Mouse (Mus musculus): ENCODE results near the gene Scin. TPM values are rescaled to one million over a fixed set of nuclear protein-coding genes. Genes with fewer than 3 reads are reported as not detected.
"Not testable (repeated sequence)": the region's sequence is repeated elsewhere in the genome, so short reads cannot be mapped to it uniquely, and the experiment has no call there.

Gene Scin
- 1 to 10 TPM; 1.2 to 1.6 TPM for polyA plus RNA-seq (2017; shearing (Covaris generic))

DNA sequence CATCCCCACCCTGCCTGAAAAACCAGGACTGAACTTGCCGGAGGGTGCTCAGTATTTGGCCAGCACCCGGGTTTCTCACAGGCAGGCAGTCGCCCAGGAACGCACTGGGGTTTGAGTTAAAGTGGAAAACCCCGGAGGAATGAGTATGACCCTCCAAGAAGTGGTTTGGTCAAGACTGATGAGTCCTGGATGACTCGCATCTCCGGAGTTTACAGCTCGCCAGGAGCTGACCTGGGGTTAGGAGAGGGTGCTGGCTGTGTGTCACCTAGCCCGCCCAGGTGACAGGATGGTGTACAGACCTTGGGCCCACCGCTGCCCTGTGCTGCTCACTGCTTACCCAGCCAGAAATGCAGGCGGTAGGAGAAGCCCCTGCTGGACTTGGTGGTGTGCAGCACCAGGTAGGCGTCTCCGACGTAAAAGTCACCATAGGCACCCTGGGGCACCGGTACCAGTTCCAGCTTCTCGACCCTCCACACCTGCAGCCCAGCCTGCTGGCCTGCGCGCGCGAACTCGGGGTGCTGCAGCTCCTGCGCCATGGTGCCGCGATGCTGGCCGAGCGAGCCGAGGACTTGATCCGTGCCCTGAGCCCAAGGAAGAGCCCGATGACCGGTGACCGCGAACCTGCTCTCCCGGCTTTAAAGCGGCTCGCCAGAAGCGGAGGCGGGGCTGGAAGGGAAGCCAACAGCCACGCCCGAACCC is at the start of gene Scin:
Scin (minus strand) TSS at position 656 of the 699 bp plus-strand sequence.
- peak; percentile 38 for ATAC-seq

DNA sequence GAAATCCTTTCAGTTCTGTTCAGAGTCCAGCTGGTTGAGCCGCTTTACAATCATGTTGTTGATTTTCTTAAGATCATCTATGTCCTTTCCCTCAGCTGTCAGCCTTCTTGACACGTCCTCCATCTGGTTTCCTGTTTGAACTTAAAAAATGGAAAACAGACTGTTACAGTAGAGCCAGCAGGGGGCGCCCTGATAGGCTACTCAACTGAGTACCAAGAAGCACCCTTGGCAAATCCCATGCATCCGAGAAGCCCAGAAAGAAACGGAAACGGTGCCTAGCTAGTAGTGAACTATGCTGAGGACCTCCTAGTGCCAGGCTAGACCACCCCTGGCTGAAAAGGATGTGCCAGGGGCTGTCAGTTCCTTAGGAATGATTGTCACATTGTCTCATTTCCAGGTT is 43.1 kb upstream of the Scin start:
- ATAC-seq, result peak; percentile 69

DNA sequence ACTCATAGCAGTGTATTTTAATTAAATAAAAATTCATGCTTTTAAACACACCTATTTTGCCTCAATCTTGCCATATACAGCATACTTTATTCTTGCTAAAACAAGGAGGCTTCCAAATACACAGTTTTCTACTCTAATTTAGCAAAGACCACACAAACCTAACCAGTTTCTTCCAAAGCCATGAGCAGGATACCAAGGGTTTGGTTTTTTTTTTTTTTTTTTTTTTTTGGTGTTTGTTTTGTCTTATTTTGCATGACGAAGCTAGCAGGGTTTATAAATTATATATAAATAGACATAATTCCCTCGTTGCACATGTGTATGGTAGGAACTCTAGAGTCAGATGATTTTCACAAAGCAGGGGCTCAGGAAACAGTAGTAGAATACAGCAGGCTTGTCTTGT is 42.1 kb upstream of the Scin start:
- ATAC-seq, result no peak

DNA sequence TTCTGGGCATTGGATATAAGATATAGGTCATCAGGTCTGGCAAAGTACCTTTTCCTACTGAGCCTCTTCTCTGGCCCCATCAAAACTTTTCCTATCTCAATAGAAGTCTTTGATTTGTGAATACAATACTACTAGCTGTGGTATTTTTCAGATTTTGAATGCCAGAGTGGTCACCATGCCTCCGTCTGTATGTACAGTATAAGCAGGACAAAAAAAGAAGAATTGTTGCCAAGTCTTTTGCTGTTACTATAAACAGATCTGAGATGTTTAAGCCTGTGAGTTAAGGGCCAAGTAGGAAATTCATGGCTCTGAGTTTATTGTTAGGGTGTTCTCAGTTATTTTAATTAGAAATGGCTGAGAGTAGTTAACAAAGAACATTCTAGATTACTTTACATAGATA is 41.1 kb upstream of the Scin start:
- not testable (repeated sequence) for ATAC-seq

DNA sequence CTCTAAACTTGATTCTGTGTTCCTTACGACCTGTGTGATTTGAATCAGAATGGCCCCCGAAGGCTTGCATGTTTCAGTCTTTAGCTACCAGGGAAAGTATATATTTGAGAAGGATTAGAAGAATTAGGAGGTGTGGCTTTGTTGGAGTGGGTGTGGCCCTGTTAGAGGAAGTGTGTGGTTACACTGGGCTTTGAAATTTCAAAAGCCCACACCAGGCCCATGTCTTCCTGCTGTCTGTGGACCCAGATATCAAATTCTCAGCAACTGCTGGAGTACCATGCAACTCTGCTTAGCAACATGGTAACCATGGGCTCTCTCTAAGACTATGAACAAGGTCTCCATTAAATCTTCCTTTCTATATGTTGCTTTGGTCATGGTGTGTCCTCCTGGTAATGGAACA is 37.6 kb upstream of the Scin start:
- peak; percentile 43 for ATAC-seq

GRCm38 (mm10) chr12:40169675-40170074 is 35.6 kb upstream of the Scin start:
- ATAC-seq, result no peak

GRCm38 (mm10) chr12:40164621-40165020 is 30.6 kb upstream of the Scin start:
- ATAC-seq, result peak; percentile 77

GRCm38 (mm10) chr12:40160777-40161176 is 26.7 kb upstream of the Scin start:
- no peak for ATAC-seq

DNA sequence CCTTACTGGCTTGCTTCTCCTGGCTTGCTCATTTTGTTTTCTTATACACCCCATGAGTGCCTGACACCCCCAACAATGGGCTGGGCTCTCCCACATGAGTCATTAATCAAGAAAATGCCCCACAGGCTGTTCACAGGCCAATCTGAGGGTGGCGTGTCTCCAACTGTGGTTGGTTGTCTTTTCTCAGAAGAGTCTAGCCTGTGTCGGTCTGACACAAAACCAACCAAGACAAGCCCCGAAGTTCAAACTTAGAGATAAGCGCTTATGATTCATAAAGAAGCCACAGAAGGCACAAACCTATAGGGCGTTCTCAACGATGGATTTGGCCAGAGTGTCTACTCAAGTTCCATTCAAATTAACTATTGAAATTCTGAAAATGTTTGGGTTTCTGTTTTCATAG is 20.2 kb upstream of the Scin start:
- ATAC-seq, result no peak

GRCm38 (mm10) chr12:40152353-40153069 is 18.5 kb upstream of the Scin start:
- ATAC-seq, result no peak

GRCm38 (mm10) chr12:40147319-40147718 is 13.3 kb upstream of the Scin start:
- no peak for ATAC-seq

GRCm38 (mm10) chr12:40146510-40146909 is 12.5 kb upstream of the Scin start:
- no peak for ATAC-seq

GRCm38 (mm10) chr12:40140706-40141105 is 6.7 kb upstream of the Scin start:
- no peak for ATAC-seq

DNA sequence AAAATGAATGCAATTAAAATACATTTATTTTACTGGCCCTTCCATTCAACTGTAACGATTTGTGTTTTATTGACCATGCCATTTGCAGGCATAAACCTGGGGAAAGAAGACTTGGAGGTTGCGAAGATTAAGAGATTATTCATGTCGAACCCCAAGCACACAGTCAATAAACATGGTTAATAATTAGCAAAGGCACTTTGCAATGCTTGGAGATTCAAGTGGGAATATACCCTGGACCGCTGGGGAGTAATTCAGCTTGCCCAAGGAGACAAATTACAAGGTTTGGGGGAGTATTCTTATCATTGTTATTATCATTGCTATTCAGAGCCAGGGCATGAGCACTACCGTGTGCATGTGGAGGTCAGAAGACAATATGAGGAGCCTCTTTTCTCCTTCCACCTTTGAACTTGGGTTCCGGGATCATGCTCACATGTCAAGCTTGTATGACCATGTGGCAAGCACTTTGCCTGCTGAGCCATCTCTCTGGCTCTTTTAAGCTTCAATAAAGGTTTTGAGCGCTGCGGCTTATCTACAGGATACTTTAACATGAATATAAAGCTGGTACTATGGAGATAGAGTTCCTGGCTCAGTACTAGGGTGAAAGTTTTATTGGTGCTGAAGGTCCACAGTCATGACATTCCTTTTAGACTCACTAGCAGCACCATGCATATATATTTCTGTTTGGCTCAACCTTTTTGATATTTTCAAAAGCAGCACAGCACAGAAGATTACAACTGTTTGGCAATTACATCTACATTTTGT is 5.6 kb upstream of the Scin start:
- ATAC-seq, result no peak

DNA sequence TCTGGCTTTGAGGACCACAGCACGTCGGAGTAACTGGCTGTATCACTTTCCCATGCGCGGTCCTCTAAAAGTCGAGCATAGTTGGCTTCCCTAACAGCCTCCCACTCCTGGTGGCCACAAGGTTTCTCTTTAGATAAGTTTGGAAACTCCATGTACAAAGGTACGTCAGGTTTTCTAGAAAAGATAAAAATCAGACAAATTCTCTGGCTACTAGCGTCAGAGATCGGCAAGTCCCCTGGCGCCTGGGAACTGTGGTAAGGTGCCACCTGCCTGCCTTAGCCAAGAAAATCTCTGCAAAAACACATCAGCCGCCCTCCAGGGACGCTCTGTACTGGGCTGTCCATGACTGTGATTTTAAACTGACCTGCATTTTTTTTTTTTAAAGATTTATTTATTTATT is 501 bp upstream of the Scin start:
- ATAC-seq, result peak; percentile 53

DNA sequence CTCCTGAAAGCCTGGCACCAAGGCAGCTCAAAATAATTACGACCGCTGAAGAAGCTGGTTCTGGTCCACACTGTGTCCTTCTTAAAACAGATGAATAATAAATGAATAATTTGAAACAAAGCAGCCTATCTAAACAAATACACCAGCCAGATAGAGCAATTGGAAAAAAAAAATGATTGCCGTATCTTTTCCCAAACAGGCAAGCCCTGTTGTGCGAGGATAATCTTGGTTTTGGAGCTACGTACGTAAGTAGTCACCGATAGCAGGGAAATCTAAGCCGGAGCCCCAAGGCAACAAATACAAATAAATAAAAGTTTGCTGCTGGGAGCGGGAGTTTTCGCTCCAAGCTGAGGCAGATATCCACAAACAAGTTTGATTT is 845 bp downstream of the Scin start:
- no peak for ATAC-seq

DNA sequence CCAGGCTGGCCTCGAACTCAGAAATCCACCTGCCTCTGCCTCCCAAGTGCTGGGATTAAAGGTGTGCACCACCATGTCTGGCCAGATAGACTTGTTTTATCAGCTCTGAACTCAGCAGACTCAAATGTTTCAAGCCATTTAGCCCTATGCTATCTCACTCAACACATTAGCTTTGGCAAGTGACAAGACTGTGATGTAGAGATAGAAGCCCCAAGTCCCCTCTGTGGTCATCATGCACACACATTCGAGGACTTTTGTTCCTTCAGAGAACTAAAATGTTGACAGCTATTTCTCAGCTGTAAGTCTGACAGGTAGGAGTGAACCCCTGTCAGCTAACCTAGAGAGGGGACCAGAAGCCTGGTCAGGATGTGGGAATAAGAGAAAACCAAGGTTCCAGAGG is 15.2 kb downstream of the Scin start:
- ATAC-seq, result no peak

DNA sequence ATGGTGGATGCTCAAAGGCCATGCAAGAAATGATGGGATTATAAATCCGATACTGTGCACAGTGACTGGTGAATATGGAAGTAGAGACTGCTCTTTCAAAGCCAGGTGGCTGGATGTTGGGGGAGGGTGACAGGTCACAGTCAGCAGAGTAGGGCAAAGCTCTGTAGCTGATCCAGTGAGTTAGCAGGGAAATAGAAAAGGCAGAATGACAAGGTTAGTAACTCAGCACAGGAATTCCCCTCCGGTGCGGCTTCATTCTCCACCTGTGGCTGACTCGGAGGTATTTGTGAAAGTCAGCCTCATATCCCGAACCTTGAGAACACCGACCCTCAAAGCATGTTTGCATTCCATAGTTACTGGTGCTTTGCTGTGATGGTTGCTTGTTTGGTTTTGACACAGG is 17.0 kb downstream of the Scin start:
- ATAC-seq, result no peak

DNA sequence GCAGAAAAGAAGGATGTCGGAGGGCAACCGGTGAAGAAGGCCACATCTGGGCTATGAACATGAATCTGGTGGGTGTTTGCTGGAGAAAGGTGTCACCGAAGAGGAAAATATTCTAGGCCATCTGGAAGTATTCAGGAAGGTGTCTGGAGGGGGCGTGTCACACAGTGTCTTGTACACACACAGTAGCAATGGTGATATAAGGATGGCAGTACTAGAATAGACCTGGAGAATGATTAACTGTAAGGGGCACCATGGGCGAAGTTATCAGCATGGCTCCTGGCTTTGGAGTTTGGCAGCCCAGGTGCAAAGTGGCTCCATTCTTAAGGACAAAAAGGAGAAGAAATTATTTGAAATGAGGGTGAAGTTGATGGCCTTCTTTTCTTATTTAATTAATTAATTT is 17.8 kb downstream of the Scin start:
- no peak for ATAC-seq

GRCm38 (mm10) chr12:40114883-40115282 is 19.1 kb downstream of the Scin start:
- no peak for ATAC-seq

DNA sequence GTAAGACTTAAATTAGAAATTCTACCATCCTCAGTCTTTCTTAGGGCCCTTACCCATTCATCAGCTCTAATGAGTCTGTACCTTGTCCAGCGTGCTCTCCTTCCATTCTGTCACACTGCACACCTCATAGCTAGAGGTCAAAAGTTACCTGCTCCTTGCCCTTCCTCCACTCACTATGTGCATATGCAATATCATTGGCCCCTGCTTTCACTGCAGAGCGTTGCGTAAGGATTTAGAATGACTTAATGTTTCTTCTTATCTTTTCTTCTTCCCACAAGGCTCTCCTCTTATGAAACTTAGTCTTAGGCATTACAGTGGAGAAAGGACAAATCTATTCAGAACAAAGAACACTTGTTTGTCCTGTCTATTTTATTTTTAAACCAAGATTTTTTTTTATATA is 20.0 kb downstream of the Scin start:
- no peak for ATAC-seq

DNA sequence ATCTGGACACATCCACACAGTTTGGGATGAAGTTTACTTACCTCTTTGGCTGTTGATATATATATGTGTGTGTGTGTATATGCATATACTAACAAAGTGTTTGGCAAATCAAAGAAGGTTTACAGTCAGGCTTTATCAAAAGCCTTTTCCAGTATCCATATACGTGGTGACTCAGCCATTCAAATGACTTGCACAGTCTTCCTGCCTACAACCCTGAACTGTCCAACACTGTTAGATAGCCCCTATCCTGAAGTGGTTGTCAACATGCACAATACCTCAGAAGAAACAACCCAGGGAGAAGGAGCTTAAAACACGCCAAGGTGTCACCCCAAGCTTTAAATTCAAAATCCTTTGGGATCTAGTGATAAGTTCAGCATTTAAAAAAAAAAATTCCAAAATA is 20.4 kb downstream of the Scin start:
- no peak for ATAC-seq

GRCm38 (mm10) chr12:40109227-40109626 is 24.8 kb downstream of the Scin start:
- ATAC-seq, result no peak

- no peak for ATAC-seq
These were observed 25.9 kb downstream of the Scin start for GRCm38 (mm10) chr12:40108143-40108542.
